Mouse (Mus musculus) CD4-positive, CD25-positive, alpha-beta regulatory T cell (primary cell): Measurements from ENCODE around the gene Tbc1d2. TPM values are rescaled to one million over a fixed set of nuclear protein-coding genes. Genes with fewer than 3 reads are reported as not detected.

Experiments
- polyA plus RNA-seq: library from polyadenylated mRNA; unstranded; fragments of 100-300 nt; shearing (Covaris generic); gene quantifications from one replicate; pipeline ENCODE4 v1.2.1, GENCODE M21; 2017

The Tbc1d2 gene
- 2.3 TPM for polyA plus RNA-seq

DNA sequence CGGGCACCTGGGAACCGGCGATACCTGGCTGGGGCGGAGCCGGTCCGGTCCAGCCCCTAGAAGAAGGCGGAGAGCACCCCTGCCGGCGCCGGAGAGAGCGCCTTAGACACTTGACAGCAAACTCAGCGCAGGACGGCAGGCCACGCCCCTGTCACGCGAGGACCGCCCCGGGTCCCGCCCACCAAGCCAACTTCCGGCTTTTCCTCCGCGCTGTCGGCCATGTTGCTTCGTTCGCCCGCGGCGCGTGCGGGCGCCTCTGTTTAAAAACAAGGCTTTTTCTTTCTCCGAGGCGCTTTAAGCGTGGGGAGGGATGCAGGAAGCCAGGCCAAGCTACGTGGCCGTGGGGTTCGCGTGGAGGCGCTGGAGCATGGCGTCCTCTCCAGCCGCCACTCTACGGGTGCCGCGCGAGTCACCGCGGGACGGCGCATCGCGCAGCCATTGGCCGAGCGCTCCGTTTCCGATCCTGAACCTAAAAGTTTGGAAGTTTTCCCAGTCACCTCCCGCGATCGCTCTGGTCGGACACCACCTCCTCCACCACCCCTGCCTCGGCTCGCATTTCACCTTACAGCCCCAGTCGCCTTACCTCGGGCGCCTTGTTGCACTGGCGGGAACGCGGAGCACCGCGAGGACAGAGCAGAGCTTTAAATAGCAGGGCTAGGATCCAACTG, at the start of gene Tbc1d2:
Tbc1d2 (minus strand) TSS at position 124 of the 668 bp plus-strand sequence.

GRCm38 (mm10) chr4:46601844-46602423, 48.1 kb downstream of the Tbc1d2 start, which contains the start of gene Coro2a:
Gene Coro2a, minus strand, starts transcription at chr4:46602202.

Other genes starting within 250 kb of the Tbc1d2 start
- gene Hemgn, start 236.7 kb downstream of the Tbc1d2 start, polyA plus RNA-seq: 0.55 TPM
- gene Anp32b, start 199.3 kb downstream of the Tbc1d2 start, polyA plus RNA-seq: 235 TPM
- gene Nans, start 161.0 kb downstream of the Tbc1d2 start, polyA plus RNA-seq: 75.5 TPM
- gene Trim14, start 114.1 kb downstream of the Tbc1d2 start, polyA plus RNA-seq: 158 TPM
- gene Coro2a, start 48.0 kb downstream of the Tbc1d2 start, polyA plus RNA-seq: 203 TPM